Mouse (Mus musculus): ENCODE data around the gene Serpinb3b. TPM values are rescaled to one million over a fixed set of nuclear protein-coding genes. Genes with fewer than 3 reads are reported as not detected.

Serpinb3b gene
- not detected in 2 replicates for polyA plus RNA-seq (2021; fragmentation: Nextera tagmentation)
- long read RNA-seq, experiment 1 = 0 reads
- long read RNA-seq, experiment 2 = 0 reads

GRCm38 (mm10) chr1:107278261-107278660 lies at the start of gene Serpinb3b, which contains the start of gene Serpinb3c:
Gene Serpinb3b, minus strand, starts transcription at chr1:107278361.
Gene Serpinb3c, minus strand, starts transcription at chr1:107278371.

Other genes with a start within 250 kb of the Serpinb3b start
- gene Serpinb3a, start 226.1 kb downstream of the Serpinb3b start, polyA plus RNA-seq (2021; fragmentation: Nextera tagmentation) = not detected in 2 replicates
- gene Serpinb3d, start 194.9 kb downstream of the Serpinb3b start, polyA plus RNA-seq (2021; fragmentation: Nextera tagmentation) = not detected in 2 replicates
- gene Serpinb3c, start within 50 bp of the Serpinb3b start, polyA plus RNA-seq (2021; fragmentation: Nextera tagmentation) = not detected in 2 replicates
- gene Serpinb11, start 82.8 kb upstream of the Serpinb3b start, polyA plus RNA-seq (2021; fragmentation: Nextera tagmentation) = not detected in 2 replicates
- 0.11 and 0.16 TPM in 2 replicates for gene Serpinb7, start 121.3 kb upstream of the Serpinb3b start, polyA plus RNA-seq (2021; fragmentation: Nextera tagmentation)
- gene Serpinb2, start 233.1 kb upstream of the Serpinb3b start, polyA plus RNA-seq (2021; fragmentation: Nextera tagmentation) = 0.06 TPM in 1 of 2 replicates, not detected in the other